Mouse (Mus musculus): ENCODE results near the gene Armc8. TPM values are rescaled to one million over a fixed set of nuclear protein-coding genes. Genes with fewer than 3 reads are reported as not detected.

Armc8 gene
- polyA plus RNA-seq, 1 experiment, result 10.4 TPM

GRCm38 (mm10) chr9:99484632-99485031 lies 84.1 kb downstream of the Armc8 start:
- peaks cover 24% of the 10 kb centered on the region for H3K36me3 ChIP-seq (ENCODE audit: control insufficient read depth, insufficient read depth)

GRCm38 (mm10) chr9:99483191-99483590 lies 85.5 kb downstream of the Armc8 start:
- no peak overlapping the region for H3ac ChIP-seq (ENCODE audit: control insufficient read depth, insufficient read length)
- peaks cover 20% of the 10 kb centered on the region for H3K36me3 ChIP-seq (ENCODE audit: control insufficient read depth, insufficient read depth)
- TF ChIP-seq MAX (IDR thresholded peaks at IDR 0.05; ENCODE audit: low read depth) (no peak), TCF12 (IDR thresholded peaks at IDR 0.05; ENCODE audit: insufficient read depth, poor library complexity, severe bottlenecking) (no peak), TCF3 (IDR thresholded peaks at IDR 0.05; ENCODE audit: insufficient read length, low read depth) (no peak), E2F4 (IDR thresholded peaks at IDR 0.05; ENCODE audit: insufficient read depth) (no peak), REST (IDR thresholded peaks at IDR 0.05; ENCODE audit: insufficient read depth, insufficient read length) (no peak), MYOG (IDR thresholded peaks at IDR 0.05; ENCODE audit: control insufficient read depth in 1 of 3, insufficient read depth in 1 of 3, insufficient read length in 2 of 3, low read depth in 2 of 3) (no peak), POLR2A (IDR thresholded peaks at IDR 0.05; ENCODE audit: insufficient read length, low read depth) (no peak), POLR2AphosphoS2 (IDR thresholded peaks at IDR 0.05; ENCODE audit: insufficient read length, low read depth) (no peak), SRF (IDR thresholded peaks at IDR 0.05; ENCODE audit: control insufficient read depth, insufficient read length, low read depth) (no peak), CEBPB (IDR thresholded peaks at IDR 0.05; ENCODE audit: insufficient read depth, poor library complexity, severe bottlenecking) (no peak), USF1 (IDR thresholded peaks at IDR 0.05; ENCODE audit: low read depth) (no peak), MYOD1 (IDR thresholded peaks at IDR 0.05; ENCODE audit: control insufficient read depth in 1 of 3, insufficient read length in 2 of 3, low read depth in 2 of 3) (no peak)
- no peak overlapping the region for H3K4me3 ChIP-seq
- H3K27me3 ChIP-seq (ENCODE audit: control insufficient read depth, insufficient read depth, insufficient read length), result no peaks in the 10 kb centered on the region
- H3K4me2 ChIP-seq (ENCODE audit: low read depth), result no peak overlapping the region
- H3K79me2 ChIP-seq (ENCODE audit: control insufficient read depth, insufficient read depth), result no peaks in the 10 kb centered on the region

More at GRCm38 (mm10) chr9:99484632-99485031, 84.1 kb downstream of the Armc8 start:
- no peak overlapping the region for H3K4me3 ChIP-seq
- no peaks in the 10 kb centered on the region for H3K27me3 ChIP-seq (ENCODE audit: control insufficient read depth, insufficient read depth, insufficient read length)
- H3ac ChIP-seq (ENCODE audit: control insufficient read depth, insufficient read length), result no peak overlapping the region
- no peak for TF ChIP-seq TCF12 (IDR thresholded peaks at IDR 0.05; ENCODE audit: insufficient read depth, poor library complexity, severe bottlenecking)
- TF ChIP-seq USF1 (IDR thresholded peaks at IDR 0.05; ENCODE audit: low read depth), result no peak
- no peak for TF ChIP-seq E2F4 (IDR thresholded peaks at IDR 0.05; ENCODE audit: insufficient read depth)
- TF ChIP-seq SRF (IDR thresholded peaks at IDR 0.05; ENCODE audit: control insufficient read depth, insufficient read length, low read depth), result no peak
- TF ChIP-seq MYOD1 (IDR thresholded peaks at IDR 0.05; ENCODE audit: control insufficient read depth in 1 of 3, insufficient read length in 2 of 3, low read depth in 2 of 3), result no peak
- no peak for TF ChIP-seq POLR2A (IDR thresholded peaks at IDR 0.05; ENCODE audit: insufficient read length, low read depth)
- TF ChIP-seq CEBPB (IDR thresholded peaks at IDR 0.05; ENCODE audit: insufficient read depth, poor library complexity, severe bottlenecking), result no peak
- no peaks in the 10 kb centered on the region for H3K79me2 ChIP-seq (ENCODE audit: control insufficient read depth, insufficient read depth)
- no peak overlapping the region for H3K4me2 ChIP-seq (ENCODE audit: low read depth)

GRCm38 (mm10) chr9:99480764-99481163 lies 87.9 kb downstream of the Armc8 start:
- peaks cover 9% of the 10 kb centered on the region for H3K36me3 ChIP-seq (ENCODE audit: control insufficient read depth, insufficient read depth)
- H3K79me2 ChIP-seq (ENCODE audit: control insufficient read depth, insufficient read depth), result no peaks in the 10 kb centered on the region
- H3ac ChIP-seq (ENCODE audit: control insufficient read depth, insufficient read length), result no peak overlapping the region
- H3K4me2 ChIP-seq (ENCODE audit: low read depth), result no peak overlapping the region
- no peaks in the 10 kb centered on the region for H3K27me3 ChIP-seq (ENCODE audit: control insufficient read depth, insufficient read depth, insufficient read length)
- TF ChIP-seq REST (IDR thresholded peaks at IDR 0.05; ENCODE audit: insufficient read depth, insufficient read length) (no peak), MYOD1 (IDR thresholded peaks at IDR 0.05; ENCODE audit: control insufficient read depth in 1 of 3, insufficient read length in 2 of 3, low read depth in 2 of 3) (no peak), POLR2AphosphoS2 (IDR thresholded peaks at IDR 0.05; ENCODE audit: insufficient read length, low read depth) (no peak), POLR2A (IDR thresholded peaks at IDR 0.05; ENCODE audit: insufficient read length, low read depth) (no peak), TCF3 (IDR thresholded peaks at IDR 0.05; ENCODE audit: insufficient read length, low read depth) (no peak), TCF12 (IDR thresholded peaks at IDR 0.05; ENCODE audit: insufficient read depth, poor library complexity, severe bottlenecking) (no peak), CEBPB (IDR thresholded peaks at IDR 0.05; ENCODE audit: insufficient read depth, poor library complexity, severe bottlenecking) (no peak), SRF (IDR thresholded peaks at IDR 0.05; ENCODE audit: control insufficient read depth, insufficient read length, low read depth) (no peak), MYOG (IDR thresholded peaks at IDR 0.05; ENCODE audit: control insufficient read depth in 1 of 3, insufficient read depth in 1 of 3, insufficient read length in 2 of 3, low read depth in 2 of 3) (no peak), USF1 (IDR thresholded peaks at IDR 0.05; ENCODE audit: low read depth) (no peak), MAX (IDR thresholded peaks at IDR 0.05; ENCODE audit: low read depth) (no peak), E2F4 (IDR thresholded peaks at IDR 0.05; ENCODE audit: insufficient read depth) (no peak)
- H3K4me3 ChIP-seq, result no peak overlapping the region

- Histone ChIP-seq H3K79me2 (ENCODE audit: control insufficient read depth, insufficient read depth) (no peaks in the 10 kb centered on the region), H3K27me3 (ENCODE audit: control insufficient read depth, insufficient read depth, insufficient read length) (no peaks in the 10 kb centered on the region), H3K4me2 (ENCODE audit: low read depth) (no peak overlapping the region), H3K36me3 (ENCODE audit: control insufficient read depth, insufficient read depth) (peaks cover 9% of the 10 kb centered on the region), H3K4me3 (no peak overlapping the region), H3ac (ENCODE audit: control insufficient read depth, insufficient read length) (no peak overlapping the region)
- no peak for TF ChIP-seq SRF (IDR thresholded peaks at IDR 0.05; ENCODE audit: control insufficient read depth, insufficient read length, low read depth)
- no peak for TF ChIP-seq USF1 (IDR thresholded peaks at IDR 0.05; ENCODE audit: low read depth)
- TF ChIP-seq MYOD1 (IDR thresholded peaks at IDR 0.05; ENCODE audit: control insufficient read depth in 1 of 3, insufficient read length in 2 of 3, low read depth in 2 of 3), result no peak
- TF ChIP-seq REST (IDR thresholded peaks at IDR 0.05; ENCODE audit: insufficient read depth, insufficient read length), result no peak
- no peak for TF ChIP-seq POLR2AphosphoS2 (IDR thresholded peaks at IDR 0.05; ENCODE audit: insufficient read length, low read depth)
- TF ChIP-seq TCF12 (IDR thresholded peaks at IDR 0.05; ENCODE audit: insufficient read depth, poor library complexity, severe bottlenecking), result no peak
- no peak for TF ChIP-seq E2F4 (IDR thresholded peaks at IDR 0.05; ENCODE audit: insufficient read depth)
- no peak for TF ChIP-seq MYOG (IDR thresholded peaks at IDR 0.05; ENCODE audit: control insufficient read depth in 1 of 3, insufficient read depth in 1 of 3, insufficient read length in 2 of 3, low read depth in 2 of 3)
- TF ChIP-seq POLR2A (IDR thresholded peaks at IDR 0.05; ENCODE audit: insufficient read length, low read depth), result no peak
- TF ChIP-seq CEBPB (IDR thresholded peaks at IDR 0.05; ENCODE audit: insufficient read depth, poor library complexity, severe bottlenecking), result no peak
- TF ChIP-seq MAX (IDR thresholded peaks at IDR 0.05; ENCODE audit: low read depth), result no peak
Observed at GRCm38 (mm10) chr9:99479181-99479711, 89.5 kb downstream of the Armc8 start.
